Mouse (Mus musculus) heart, adult 8-10 months (tissue): Measurements from ENCODE around the gene Amz1. TPM values are rescaled to one million over a fixed set of nuclear protein-coding genes. Genes with fewer than 3 reads are reported as not detected.

ENCODE experiments used
- DNase-seq: peaks from one replicate; pipeline ENCODE4 v3.0.0; 2022; ENCODE audit warnings: low spot score
- total RNA-seq, 4 experiments: library from RNA; stranded (reverse); gene quantifications; 2 replicates each; pipeline ENCODE4 v1.2.4; 2022

Amz1 gene
- total RNA-seq, 4 experiments from 2014 or later: 0.31 to 0.35 (median 0.34) TPM

- DNase-seq: no peak
Observed at GRCm38 (mm10) chr5:140766566-140766965, 42.6 kb downstream of the Amz1 start.

GRCm38 (mm10) chr5:140767704-140768141, 43.8 kb downstream of the Amz1 start:
- DNase-seq: peak; percentile 91

- peak; percentile 42 for DNase-seq
Observed at GRCm38 (mm10) chr5:140768333-140768732, 44.4 kb downstream of the Amz1 start.

DNA sequence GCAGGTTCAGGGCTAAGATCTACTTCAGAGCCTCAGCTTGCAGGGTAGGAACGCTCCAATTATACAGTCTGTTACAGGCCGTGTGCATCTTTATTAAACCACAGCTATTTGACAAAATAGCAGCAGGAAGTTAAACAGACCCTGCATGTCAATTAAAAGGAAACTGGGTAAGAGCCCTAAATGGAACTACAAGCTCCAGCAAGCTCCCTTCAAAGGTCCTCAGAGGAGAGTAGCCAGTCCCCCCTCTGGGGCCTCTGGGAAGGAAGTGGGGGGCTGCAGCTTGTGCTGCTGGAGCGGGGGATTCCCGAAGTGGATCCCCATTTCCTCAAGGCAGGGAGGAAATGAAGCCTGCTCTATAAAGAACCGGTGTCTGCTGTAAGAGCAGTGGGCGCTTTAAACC, 47.7 kb downstream of the Amz1 start:
- no peak for DNase-seq

DNA sequence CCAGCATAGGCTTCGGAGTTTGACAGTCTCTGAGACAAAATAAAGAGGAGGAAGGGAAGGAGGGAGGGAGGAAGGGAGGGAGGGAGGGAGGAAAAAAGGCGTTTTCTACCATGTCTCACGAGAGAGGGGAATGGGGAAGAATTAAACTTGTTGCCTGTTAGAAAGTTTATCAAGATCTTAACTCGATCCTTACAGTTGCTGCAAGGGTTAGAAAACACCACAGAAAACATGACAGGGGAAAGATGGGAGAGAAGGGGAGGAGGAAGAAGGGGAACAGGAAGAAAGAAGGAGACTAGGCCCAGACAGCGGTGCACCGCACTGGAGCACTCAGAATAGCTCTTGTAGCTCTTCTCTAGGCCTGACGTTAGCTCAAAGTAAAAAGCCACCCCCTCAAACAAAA, 48.2 kb downstream of the Amz1 start:
- no peak for DNase-seq

DNA sequence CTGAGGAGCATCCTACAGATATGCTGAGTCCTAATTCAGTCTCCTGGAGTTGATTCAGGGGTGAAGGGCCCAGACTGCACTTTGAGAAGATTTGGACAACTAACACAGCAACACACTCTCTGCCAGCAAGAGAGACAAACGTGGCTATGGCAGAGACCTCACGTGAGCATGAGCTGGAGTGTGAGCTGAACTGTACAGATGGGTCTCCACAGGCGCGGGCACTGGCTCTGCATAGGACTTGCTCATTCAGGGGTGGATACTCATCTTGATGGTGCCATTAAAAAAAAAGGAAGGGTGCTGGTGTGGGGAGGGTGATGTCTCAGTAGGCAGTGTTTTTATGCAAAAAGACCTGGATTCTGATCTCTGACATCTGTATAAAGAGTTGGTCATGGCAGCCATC, 51.2 kb downstream of the Amz1 start:
- DNase-seq: no peak

- no peak for DNase-seq
Observed at GRCm38 (mm10) chr5:140776968-140777367, 53.0 kb downstream of the Amz1 start.

GRCm38 (mm10) chr5:140781122-140781521, 57.2 kb downstream of the Amz1 start:
- DNase-seq: no peak

DNA sequence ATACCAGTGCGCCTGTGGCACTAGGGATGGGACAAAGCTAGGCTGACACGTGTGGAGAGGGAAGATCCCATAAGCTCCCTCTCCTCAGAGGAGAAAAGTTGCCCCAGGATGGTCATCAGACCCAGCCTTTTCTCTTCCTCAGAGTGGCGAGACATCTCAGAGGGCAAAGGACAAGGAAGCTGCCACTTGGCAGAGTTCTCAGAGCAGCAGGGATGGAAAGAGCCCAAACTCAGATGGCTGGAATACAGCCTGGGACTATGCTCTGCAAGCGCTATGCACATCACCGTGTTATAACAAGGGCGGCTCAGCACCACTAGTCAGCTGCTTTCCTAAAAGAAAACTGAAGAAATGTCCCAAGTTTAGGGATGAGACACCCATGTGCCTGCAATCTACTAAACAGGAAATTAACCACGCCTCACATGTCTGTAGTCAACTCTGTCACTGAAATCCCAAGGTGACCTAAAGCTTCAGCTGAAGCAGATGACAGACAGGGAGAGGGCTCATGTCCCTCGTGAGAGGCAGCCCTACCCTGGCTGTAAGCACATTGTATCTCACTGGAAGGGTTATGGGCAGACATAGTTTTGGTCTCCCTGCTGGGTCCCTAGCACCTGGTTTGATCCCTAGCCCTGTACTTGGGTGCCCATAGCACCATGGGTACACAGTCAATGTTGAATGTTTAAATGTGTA, 58.1 kb downstream of the Amz1 start:
- DNase-seq: no peak

GRCm38 (mm10) chr5:140783577-140783976, 59.6 kb downstream of the Amz1 start:
- DNase-seq: no peak

DNA sequence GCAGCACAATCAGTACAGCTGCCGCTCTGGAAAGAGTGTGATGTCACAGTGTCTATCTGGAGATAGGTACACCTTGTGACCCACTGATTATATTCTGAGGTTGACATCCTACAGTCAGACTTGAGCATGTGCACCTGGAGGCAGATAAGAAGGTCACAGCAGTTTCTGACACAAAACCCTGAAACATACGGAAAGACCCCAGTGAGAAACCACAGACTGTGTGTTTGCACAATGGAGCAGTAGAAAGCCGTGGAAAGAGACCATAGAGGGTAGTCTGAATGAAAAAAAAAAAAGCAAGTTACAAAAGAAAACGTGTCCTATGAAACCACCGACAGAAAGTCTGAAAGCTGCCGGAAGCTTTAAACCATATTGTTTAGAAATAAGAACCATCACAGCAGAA, 60.4 kb downstream of the Amz1 start:
- no peak for DNase-seq

GRCm38 (mm10) chr5:140785240-140785872, 61.4 kb downstream of the Amz1 start:
- DNase-seq: no peak

DNA sequence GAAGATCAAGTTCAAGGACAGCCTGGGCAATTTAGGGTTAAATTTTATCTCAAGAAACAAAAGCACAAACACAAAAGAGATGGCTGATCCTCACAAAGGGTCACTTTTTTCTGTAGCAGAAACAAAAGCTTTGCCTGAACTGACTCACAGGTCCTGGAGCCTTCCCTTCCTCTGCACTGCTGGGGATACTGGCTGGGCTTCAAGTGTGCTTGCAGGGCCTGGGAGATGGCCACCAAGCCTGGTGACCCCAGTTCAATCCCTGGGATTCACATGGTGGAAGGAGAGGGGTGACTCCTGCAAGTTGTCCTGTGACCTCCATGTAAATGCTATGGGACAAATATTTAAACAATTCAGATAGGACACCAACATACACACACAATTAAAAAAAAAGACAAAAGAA, 65.6 kb downstream of the Amz1 start:
- no peak for DNase-seq

GRCm38 (mm10) chr5:140790392-140790791, 66.5 kb downstream of the Amz1 start:
- no peak for DNase-seq

GRCm38 (mm10) chr5:140790937-140791877, 67.3 kb downstream of the Amz1 start:
- no peak for DNase-seq

- DNase-seq: no peak
Observed at GRCm38 (mm10) chr5:140792233-140792632, 68.3 kb downstream of the Amz1 start.

DNA sequence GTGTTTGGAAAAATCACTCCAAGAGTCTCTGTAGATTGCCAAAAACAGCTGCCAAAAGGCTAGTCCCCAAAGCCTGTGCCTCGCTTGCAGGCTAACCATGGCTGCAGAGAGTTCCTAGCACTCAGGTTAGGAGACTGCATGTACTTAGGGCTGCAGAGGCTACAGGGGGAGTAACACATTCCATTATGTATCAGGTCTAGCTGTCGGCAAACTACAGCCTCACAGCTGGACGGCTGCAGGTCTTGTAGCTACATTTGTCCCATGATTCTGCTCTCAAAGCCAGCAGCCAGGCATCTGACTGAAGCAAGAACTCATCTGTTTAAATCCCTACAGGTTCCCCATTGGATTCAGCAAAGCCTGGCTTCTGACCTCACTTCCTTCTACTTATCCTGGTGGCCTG, 70.8 kb downstream of the Amz1 start:
- DNase-seq: no peak

GRCm38 (mm10) chr5:140795176-140795575, 71.2 kb downstream of the Amz1 start:
- no peak for DNase-seq

DNA sequence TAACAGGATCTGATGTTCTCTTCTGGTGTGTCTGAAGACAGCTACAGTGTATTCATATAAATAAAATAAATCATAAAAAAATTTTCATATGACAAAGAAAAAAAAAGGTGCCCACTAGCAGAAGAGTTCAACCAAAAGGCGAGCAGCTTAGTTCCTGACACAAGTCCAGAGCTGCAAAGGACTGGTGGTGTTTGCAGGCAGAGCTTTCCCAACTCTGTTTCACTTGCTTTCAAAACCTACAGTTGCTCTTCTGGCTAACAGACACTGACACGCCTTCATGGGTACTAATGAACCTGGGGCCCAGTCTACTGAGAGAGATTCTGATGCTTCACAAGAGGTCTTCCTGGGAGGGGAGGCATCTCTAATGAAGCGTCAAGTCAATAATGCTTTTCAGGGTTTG, 72.1 kb downstream of the Amz1 start:
- no peak for DNase-seq

DNA sequence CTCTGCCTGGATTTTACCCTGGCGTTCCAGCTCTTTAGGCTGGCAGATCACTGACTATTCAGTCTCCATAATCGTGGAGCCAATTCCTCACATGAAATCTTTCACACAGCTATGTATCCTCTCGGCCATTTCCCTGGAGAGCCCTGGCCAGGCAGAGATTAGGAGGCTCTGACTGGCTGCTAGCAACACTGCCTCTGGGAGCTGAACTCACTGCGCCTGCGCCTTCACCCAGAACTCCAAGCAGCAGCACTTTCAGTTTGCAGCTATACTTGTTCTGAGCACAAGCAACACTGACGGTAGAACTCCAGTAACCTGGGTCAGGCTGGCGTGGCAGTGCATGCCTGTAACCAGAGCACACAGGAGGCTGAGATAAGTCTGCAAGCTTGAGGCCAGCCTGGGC, 74.2 kb downstream of the Amz1 start:
- peak; percentile 73 for DNase-seq

GRCm38 (mm10) chr5:140798775-140799174, 74.8 kb downstream of the Amz1 start:
- DNase-seq: no peak

GRCm38 (mm10) chr5:140799190-140799589, 75.3 kb downstream of the Amz1 start:
- DNase-seq: no peak
